ENCODE assay signal across 17 mouse cellular contexts in the genomic region with DNA sequence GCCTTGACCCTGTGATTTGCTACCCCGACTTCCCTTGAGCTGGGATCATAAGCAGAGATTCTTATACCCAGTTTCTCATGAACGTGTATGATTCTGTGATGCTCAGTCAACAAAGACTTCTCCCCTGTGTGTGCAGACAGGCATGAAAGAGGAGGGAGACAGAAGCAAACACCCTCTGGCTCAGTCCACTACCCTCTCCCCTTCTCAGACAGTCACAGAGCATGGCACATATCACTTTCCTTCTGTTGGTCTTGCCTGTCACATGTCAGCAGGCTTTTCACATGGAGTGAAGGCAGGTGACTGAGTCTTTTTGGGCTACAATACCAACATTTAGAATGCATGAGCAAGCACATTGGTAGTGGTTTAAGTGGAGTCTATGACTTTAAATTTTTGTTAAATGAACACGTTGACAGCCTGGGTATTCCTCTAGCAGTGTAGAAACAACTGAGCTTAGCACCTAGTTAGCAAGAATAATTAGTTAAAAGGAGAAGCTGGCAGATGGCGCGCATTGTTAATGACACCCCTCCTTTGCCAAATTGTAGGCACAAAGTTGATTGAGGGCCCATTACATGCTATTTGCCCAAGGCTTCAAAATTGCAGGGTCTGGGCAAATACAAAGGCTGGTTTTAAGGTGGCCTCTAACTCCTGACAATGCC. TPM values are rescaled to one million over a fixed set of nuclear protein-coding genes. Genes with fewer than 3 reads are reported as not detected.
"Had no signal": no experiment of that assay in that cellular context is flagged by ENCODE, and none has a peak within 500 bp of the region (broad histone marks: within the 10 kb centered on the region; RNA-seq: fewer than 3 reads in every experiment).

No protein-coding gene starts in this region.

- ATAC-seq: liver, embryonic 12.5 days; midbrain, embryonic 16.5 days had no signal

- H3K9me3 ChIP-seq: limb, embryonic 10.5 days; liver, embryonic 12.5 days; midbrain, embryonic 10.5 days had no signal

- H3K27ac ChIP-seq: left cerebral cortex, adult 2 months; limb, embryonic 10.5 days; liver, embryonic 12.5 days; midbrain, embryonic 10.5 days had no signal

- H3K4me1 ChIP-seq: midbrain, embryonic 10.5 days had no signal

- H3K4me3 ChIP-seq: left cerebral cortex, adult 2 months; limb, embryonic 10.5 days; liver, embryonic 12.5 days; midbrain, embryonic 10.5 days had no signal

- H3K9ac ChIP-seq: liver, embryonic 12.5 days; lung, embryonic 14.5 days had no signal

- H3K4me2 ChIP-seq: liver, embryonic 12.5 days; lung, embryonic 14.5 days had no signal

- DNase-seq: kidney, adult 18-20 months; kidney, postnatal 10 days; kidney, postnatal 4 days; lung, embryonic 14.5 days; lung, postnatal 10 days; lung, postnatal 4 days; right cerebral cortex, adult 18-20 months; thymus, adult 18-20 months; thymus, postnatal 14 days had no signal

RNA-seq across cellular contexts. Expression of a gene that starts 25.7 kb away (rescaled TPM):
- total RNA-seq: megakaryocyte, adult 5-6 weeks had no signal
- polyA plus RNA-seq: liver, embryonic 12.5 days; liver, embryonic 16.5 days had no signal

RNA-seq across cellular contexts. Expression of a gene that starts 40.2 kb away (rescaled TPM):
- total RNA-seq: megakaryocyte, adult 5-6 weeks had no signal
- polyA plus RNA-seq: kidney, embryonic 14.5 days; limb, embryonic 10.5 days; liver, embryonic 12.5 days; liver, embryonic 16.5 days; lung, embryonic 14.5 days; midbrain, embryonic 10.5 days had no signal
